Mouse (Mus musculus) heart, embryonic 13.5 days (tissue): ENCODE measurements around the gene Ipmk. TPM values are rescaled to one million over a fixed set of nuclear protein-coding genes. Genes with fewer than 3 reads are reported as not detected.

Experiments used
- ATAC-seq: fragments of 200-750 bp; cut with Nextera tagmentation; 2 replicates; pipeline ENCODE4 v1.8.0; 2017; ENCODE audit warnings: moderate TSS enrichment; ENCODE audit not compliant: insufficient number of reproducible peaks, low FRiP score, low TSS enrichment; ENCODE audit errors: extremely low read depth
- H3K27ac ChIP-seq: fragments of 300-500 bp; sonication (generic); replicated peaks from 2 replicates; pipeline ENCODE4 v1.5.1; 2015; ENCODE audit warnings: moderate library complexity, mild to moderate bottlenecking, inconsistent platforms
- H3K27me3 ChIP-seq: fragments of 300-500 bp; sonication (generic); replicated peaks from 2 replicates; pipeline ENCODE4 v1.6.1; 2015; ENCODE audit warnings: mild to moderate bottlenecking, inconsistent platforms
- H3K36me3 ChIP-seq: fragments of 300-500 bp; sonication (generic); 2 replicates; pipeline ENCODE4 v1.6.1; 2015; ENCODE audit warnings: mild to moderate bottlenecking, inconsistent platforms
- H3K4me1 ChIP-seq: fragments of 300-500 bp; sonication (generic); 2 replicates; pipeline ENCODE4 v1.6.1; 2015; ENCODE audit warnings: inconsistent platforms
- H3K4me2 ChIP-seq: fragments of 300-500 bp; sonication (generic); 2 replicates; pipeline ENCODE4 v1.6.1; 2015; ENCODE audit warnings: inconsistent platforms, mild to moderate bottlenecking, moderate library complexity
- H3K4me3 ChIP-seq: fragments of 300-500 bp; sonication (generic); 2 replicates; pipeline ENCODE4 v1.5.1; 2015; ENCODE audit warnings: moderate library complexity, mild to moderate bottlenecking, inconsistent platforms
- H3K9ac ChIP-seq: fragments of 300-500 bp; sonication (generic); 2 replicates; pipeline ENCODE4 v1.6.1; 2015; ENCODE audit warnings: inconsistent platforms, mild to moderate bottlenecking, moderate library complexity
- H3K9me3 ChIP-seq: fragments of 300-500 bp; sonication (generic); 2 replicates; pipeline ENCODE4 v1.6.1; 2016; ENCODE audit warnings: inconsistent platforms
- WGBS: fragments of 180-500 bp; shearing (Covaris S2); methylation state at CpG from one replicate; pipeline ENCODE4 v1.1.7; 2015; ENCODE audit warnings: mixed read lengths; 5-methylcytosine and 5-hydroxymethylcytosine counted together
- polyA plus RNA-seq: library from polyadenylated mRNA; unstranded; fragments of >200 nt; fragmentation: Nextera tagmentation; extraction: Ambion mirVana; gene quantifications from 2 replicates; pipeline ENCODE4 v1.2.1, GENCODE M21; 2015

Gene Ipmk
- polyA plus RNA-seq, 1 experiment from 2014 or later, result 5.6 TPM

DNA sequence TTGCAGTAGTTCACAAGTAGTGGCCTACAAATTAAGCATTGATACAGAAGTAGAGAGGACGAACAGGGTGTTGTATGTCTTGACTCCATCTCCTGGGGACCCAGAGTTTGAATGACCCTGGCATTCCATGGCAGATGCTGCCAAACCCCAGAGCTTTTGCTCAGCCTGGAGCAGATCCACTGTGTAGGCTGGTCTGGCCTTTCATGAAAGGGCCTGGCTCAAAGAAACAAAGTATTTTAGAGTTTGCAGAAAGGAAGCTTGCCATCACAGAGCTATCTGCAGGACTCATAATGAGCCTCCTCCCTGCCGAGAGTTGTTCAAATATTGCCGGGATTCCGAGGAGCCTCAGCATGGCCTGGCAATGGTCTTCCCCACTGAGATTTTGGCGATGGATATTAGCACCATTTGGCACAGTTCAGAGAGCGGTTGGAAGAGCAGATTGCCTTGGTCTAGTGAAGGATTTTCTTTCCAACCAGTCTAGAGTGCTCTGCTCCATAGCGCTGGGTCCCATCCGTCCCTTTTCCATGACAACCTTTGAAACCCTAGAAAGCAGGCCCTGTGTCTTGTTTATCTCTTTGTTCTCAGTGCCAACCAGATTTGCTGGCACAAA, 129.0 kb downstream of the Ipmk start:
- H3K9me3 ChIP-seq, result no peaks in the 10 kb centered on the region
- no peak overlapping the region for H3K27ac ChIP-seq
- H3K4me1 ChIP-seq, result peaks cover 4% of the 10 kb centered on the region; the same call in 1 of the 2 replicates
- H3K36me3 ChIP-seq, result no peaks in the 10 kb centered on the region
- H3K9ac ChIP-seq, result no peak overlapping the region
- H3K4me3 ChIP-seq, result no peak overlapping the region
- no peaks in the 10 kb centered on the region for H3K27me3 ChIP-seq
- no peak overlapping the region for H3K4me2 ChIP-seq
- WGBS, result 56% methylated on average over 8 of the region's 8 CpGs
- ATAC-seq, result no peak

DNA sequence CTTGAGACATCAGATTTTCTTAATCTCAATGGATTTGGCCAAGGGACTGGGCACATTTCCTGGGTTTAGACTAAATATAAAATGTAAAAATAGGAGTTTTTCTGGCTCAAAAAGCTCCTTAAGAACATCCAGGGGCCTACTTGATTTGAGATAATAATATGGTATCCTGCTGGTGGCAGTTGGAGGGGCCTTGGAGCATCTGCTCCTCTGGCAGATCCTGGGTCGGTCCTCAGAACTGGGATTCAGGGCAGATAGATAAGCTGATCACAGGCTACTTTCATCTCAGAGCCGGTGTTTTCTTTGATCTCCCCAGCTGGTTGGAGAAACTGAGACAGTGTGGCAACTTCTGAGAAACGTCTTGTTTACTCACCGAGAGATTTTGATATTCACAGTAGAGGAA, 129.6 kb downstream of the Ipmk start:
- H3K27ac ChIP-seq, result no peak overlapping the region
- no peak overlapping the region for H3K4me3 ChIP-seq
- H3K4me2 ChIP-seq, result no peak overlapping the region
- H3K4me1 ChIP-seq, result peaks cover 4% of the 10 kb centered on the region; the same call in 1 of the 2 replicates
- no peak overlapping the region for H3K9ac ChIP-seq
- H3K9me3 ChIP-seq, result no peaks in the 10 kb centered on the region
- H3K36me3 ChIP-seq, result no peaks in the 10 kb centered on the region
- no peak for ATAC-seq
- H3K27me3 ChIP-seq, result no peaks in the 10 kb centered on the region
- WGBS, result 25% methylated on average over 4 of the region's 4 CpGs

DNA sequence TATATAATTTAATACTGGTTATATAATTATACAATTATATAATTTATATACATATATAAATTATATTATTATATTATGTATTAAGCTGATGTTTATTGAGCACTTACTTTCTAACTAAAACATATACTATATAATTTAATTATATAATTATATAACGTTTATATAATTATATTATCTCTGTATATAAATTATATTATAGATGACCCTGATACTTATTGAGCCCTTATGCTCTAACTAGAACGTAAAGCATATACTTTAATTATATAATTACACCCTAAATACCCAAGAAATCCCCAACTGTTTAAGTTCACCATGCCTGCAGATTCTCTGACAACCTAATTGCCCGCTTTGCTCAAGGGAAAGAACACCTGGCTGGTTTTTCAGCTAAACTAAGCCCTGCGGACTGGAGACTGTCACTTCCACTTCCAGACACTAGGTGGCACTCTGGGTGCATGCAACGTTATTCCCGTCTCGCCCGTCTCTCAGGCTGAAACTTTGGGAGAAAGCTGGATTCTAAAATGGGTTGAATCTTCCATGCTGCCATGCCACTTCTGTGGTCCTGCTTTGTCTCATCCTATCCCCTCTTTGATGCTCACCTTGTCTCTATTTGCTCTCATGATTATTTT, 132.2 kb downstream of the Ipmk start:
- Histone ChIP-seq H3K4me2 (no peak overlapping the region), H3K27ac (no peak overlapping the region), H3K4me1 (peaks cover 4% of the 10 kb centered on the region; the same call in 1 of the 2 replicates), H3K4me3 (no peak overlapping the region), H3K9me3 (no peaks in the 10 kb centered on the region), H3K27me3 (no peaks in the 10 kb centered on the region), H3K36me3 (no peaks in the 10 kb centered on the region), H3K9ac (no peak overlapping the region)
- no peak for ATAC-seq
- WGBS, result 8% methylated on average over 8 of the region's 8 CpGs

Other genes starting within 250 kb of the Ipmk start
- gene Bicc1, start 188.1 kb upstream of the Ipmk start, polyA plus RNA-seq, result 17.3 and 19.2 TPM in 2 replicates
- gene Tfam, start 109.5 kb upstream of the Ipmk start, polyA plus RNA-seq, result 42.3 and 47.6 TPM in 2 replicates
- gene Ube2d1, start 62.5 kb upstream of the Ipmk start, polyA plus RNA-seq, result 54.0 and 56.2 TPM in 2 replicates
- gene Cisd1, start 2.8 kb upstream of the Ipmk start, polyA plus RNA-seq, result 162 and 186 TPM in 2 replicates